Mouse (Mus musculus): ENCODE data around the gene Olfr193. TPM values are rescaled to one million over a fixed set of nuclear protein-coding genes. Genes with fewer than 3 reads are reported as not detected.
"Not testable (repeated sequence)": the region's sequence is repeated elsewhere in the genome, so short reads cannot be mapped to it uniquely, and the experiment has no call there.

The Olfr193 gene
- not detected for total RNA-seq (2018; cell fraction: chromatin; rRNA removed)
- not detected for total RNA-seq (2018; cell fraction: cytosol; rRNA removed)
- total RNA-seq (2018; cell fraction: nucleus; rRNA removed) = not detected
- polyA plus RNA-seq (2018) = not detected in 3 replicates

- Histone ChIP-seq H3K36me3 (ENCODE audit: inconsistent target) (no peaks in the 10 kb centered on the region), H3K79me2 (ENCODE audit: inconsistent target) (no peaks in the 10 kb centered on the region), H3K27ac (no peak within 1 kb of the TSS), H3K4me3 (ENCODE audit: inconsistent target) (no peak within 1 kb of the TSS)
- 100% methylated on average over 1 of the region's 1 CpGs for WGBS (ENCODE audit: missing documents)
Observed at GRCm38 (mm10) chr16:59111781-59112180, at the start of gene Olfr193. TSS of gene Olfr193 (minus strand) at chr16:59111881.

GRCm38 (mm10) chr16:59151996-59152395 lies 40.3 kb upstream of the Olfr193 start:
- Histone ChIP-seq H3K27ac (no peak overlapping the region), H3K4me3 (ENCODE audit: inconsistent target) (no peak overlapping the region), H3K79me2 (ENCODE audit: inconsistent target) (no peaks in the 10 kb centered on the region), H3K36me3 (ENCODE audit: inconsistent target) (no peaks in the 10 kb centered on the region)
- WGBS (ENCODE audit: missing documents) = 100% methylated on average over 2 of the region's 2 CpGs

GRCm38 (mm10) chr16:59146746-59147145 lies 35.1 kb upstream of the Olfr193 start, which contains the start of gene Olfr195:
TSS of gene Olfr195 (plus strand) at chr16:59147046.
- Histone ChIP-seq H3K79me2 (ENCODE audit: inconsistent target) (no peaks in the 10 kb centered on the region), H3K36me3 (ENCODE audit: inconsistent target) (no peaks in the 10 kb centered on the region), H3K27ac (no peak within 1 kb of the TSS), H3K4me3 (ENCODE audit: inconsistent target) (no peak within 1 kb of the TSS)
- WGBS (ENCODE audit: missing documents) = 90% methylated on average over 1 of the region's 1 CpGs

- Histone ChIP-seq H3K36me3 (ENCODE audit: inconsistent target) (no peaks in the 10 kb centered on the region), H3K79me2 (ENCODE audit: inconsistent target) (no peaks in the 10 kb centered on the region), H3K27ac (no peak overlapping the region), H3K4me3 (ENCODE audit: inconsistent target) (no peak overlapping the region)
Observed at GRCm38 (mm10) chr16:59141105-59141504, 29.4 kb upstream of the Olfr193 start.

DNA sequence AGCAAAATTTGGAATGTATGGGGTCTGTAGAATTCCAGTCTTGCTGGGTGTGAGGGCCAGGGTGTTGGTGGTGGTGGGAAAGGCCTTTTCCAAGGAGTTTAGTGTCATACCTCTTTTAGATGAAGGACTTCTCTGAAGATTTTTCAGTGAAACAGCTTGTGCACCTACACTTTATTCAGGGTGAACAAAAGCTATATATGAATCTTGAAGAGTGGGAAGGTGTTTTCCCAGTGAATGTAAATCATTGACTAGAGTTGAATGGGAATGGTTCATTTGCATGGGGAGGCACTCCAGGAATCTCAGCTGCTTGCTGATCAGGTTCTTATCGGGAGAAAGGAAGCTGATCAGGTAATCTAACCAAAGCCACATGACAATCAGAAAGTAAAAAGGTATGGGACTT lies 19.1 kb upstream of the Olfr193 start:
- no peak overlapping the region for H3K27ac ChIP-seq
- no peaks in the 10 kb centered on the region for H3K79me2 ChIP-seq (ENCODE audit: inconsistent target)
- no peaks in the 10 kb centered on the region for H3K36me3 ChIP-seq (ENCODE audit: inconsistent target)
- WGBS (ENCODE audit: missing documents) = 94% methylated on average over 1 of the region's 1 CpGs
- no peak overlapping the region for H3K4me3 ChIP-seq (ENCODE audit: inconsistent target)

- no peak within 1 kb of the TSS for H3K27ac ChIP-seq
- no peaks in the 10 kb centered on the region for H3K79me2 ChIP-seq (ENCODE audit: inconsistent target)
- H3K36me3 ChIP-seq (ENCODE audit: inconsistent target) = no peaks in the 10 kb centered on the region
- H3K4me3 ChIP-seq (ENCODE audit: inconsistent target) = no peak within 1 kb of the TSS
Observed at GRCm38 (mm10) chr16:59120969-59121368, 9.3 kb upstream of the Olfr193 start, which contains the start of gene Olfr194. TSS of gene Olfr194 (minus strand) at chr16:59121069.

- 69% methylated on average over 4 of the region's 5 CpGs for WGBS (ENCODE audit: missing documents)
- not testable (repeated sequence) for H3K79me2 ChIP-seq (ENCODE audit: inconsistent target); H3K36me3 ChIP-seq (ENCODE audit: inconsistent target); H3K27ac ChIP-seq; H3K4me3 ChIP-seq (ENCODE audit: inconsistent target)
Observed at GRCm38 (mm10) chr16:59108522-59108921, 3.2 kb downstream of the Olfr193 start.

- Histone ChIP-seq H3K36me3 (ENCODE audit: inconsistent target) (no peaks in the 10 kb centered on the region), H3K4me3 (ENCODE audit: inconsistent target) (no peak overlapping the region), H3K27ac (no peak overlapping the region), H3K79me2 (ENCODE audit: inconsistent target) (no peaks in the 10 kb centered on the region)
- 76% methylated on average over 2 of the region's 2 CpGs for WGBS (ENCODE audit: missing documents)
Observed at GRCm38 (mm10) chr16:59105312-59105711, 6.4 kb downstream of the Olfr193 start.

DNA sequence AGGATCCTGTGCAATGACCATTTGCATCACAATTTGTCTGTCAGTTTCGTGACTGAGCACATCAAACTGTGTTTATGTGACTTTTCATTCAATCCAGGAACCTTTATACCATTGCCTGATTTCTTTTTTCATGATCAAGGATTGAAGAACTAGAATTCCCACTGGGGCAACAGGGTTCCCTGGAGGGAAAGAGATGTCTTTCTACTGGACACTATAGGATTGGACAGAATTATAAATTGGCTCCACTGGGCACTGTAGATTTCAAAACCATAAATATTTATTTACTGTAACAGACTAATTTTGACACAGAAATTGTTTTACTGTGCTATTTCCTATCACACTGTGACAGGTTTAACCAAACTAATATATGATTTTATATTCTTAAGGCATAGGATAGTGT lies 22.0 kb downstream of the Olfr193 start, which contains the start of gene Olfr191:
Olfr191 (minus strand) TSS at position 101 of the 400 bp plus-strand sequence.
- 24% methylated on average over 1 of the region's 1 CpGs for WGBS (ENCODE audit: missing documents)
- H3K27ac ChIP-seq = not testable (repeated sequence)

DNA sequence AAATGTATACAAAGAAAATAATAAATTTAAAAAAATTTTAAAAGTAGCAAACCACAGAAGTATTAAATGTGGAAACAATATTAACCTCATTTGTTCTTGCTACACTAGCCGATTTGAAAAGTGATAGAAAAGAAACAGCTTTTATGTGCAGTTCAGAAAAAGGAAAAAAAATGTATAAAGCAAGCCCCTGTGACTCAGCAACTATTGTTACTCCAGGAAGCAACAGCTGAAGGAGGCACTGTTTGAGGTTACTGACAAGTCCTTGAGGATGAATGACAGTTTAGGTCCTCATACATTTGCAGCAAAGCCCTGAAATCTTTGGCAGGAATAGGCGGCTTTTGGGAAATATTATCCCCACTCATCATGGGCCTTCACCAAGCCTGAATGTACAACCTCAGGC lies 30.6 kb downstream of the Olfr193 start:
- not testable (repeated sequence) for H3K36me3 ChIP-seq (ENCODE audit: inconsistent target); H3K27ac ChIP-seq; H3K79me2 ChIP-seq (ENCODE audit: inconsistent target); H3K4me3 ChIP-seq (ENCODE audit: inconsistent target)
- whole genome bisulfite sequencing (ENCODE audit: missing documents) = 82% methylated on average over 2 of the region's 2 CpGs

More for the DNA sequence above, 22.0 kb downstream of the Olfr193 start, which contains the start of gene Olfr191:
- H3K79me2 ChIP-seq (ENCODE audit: inconsistent target); H3K36me3 ChIP-seq (ENCODE audit: inconsistent target); H3K4me3 ChIP-seq (ENCODE audit: inconsistent target): not testable (repeated sequence)

- Histone ChIP-seq H3K79me2 (ENCODE audit: inconsistent target) (no peaks in the 10 kb centered on the region), H3K36me3 (ENCODE audit: inconsistent target) (no peaks in the 10 kb centered on the region), H3K4me3 (ENCODE audit: inconsistent target) (no peak within 1 kb of the TSS), H3K27ac (no peak within 1 kb of the TSS)
- WGBS (ENCODE audit: missing documents) = 87% methylated on average over 5 of the region's 5 CpGs
Observed at GRCm38 (mm10) chr16:59077905-59078304, 33.8 kb downstream of the Olfr193 start, which contains the start of gene Olfr190. TSS of gene Olfr190 (minus strand) at chr16:59078005.

DNA sequence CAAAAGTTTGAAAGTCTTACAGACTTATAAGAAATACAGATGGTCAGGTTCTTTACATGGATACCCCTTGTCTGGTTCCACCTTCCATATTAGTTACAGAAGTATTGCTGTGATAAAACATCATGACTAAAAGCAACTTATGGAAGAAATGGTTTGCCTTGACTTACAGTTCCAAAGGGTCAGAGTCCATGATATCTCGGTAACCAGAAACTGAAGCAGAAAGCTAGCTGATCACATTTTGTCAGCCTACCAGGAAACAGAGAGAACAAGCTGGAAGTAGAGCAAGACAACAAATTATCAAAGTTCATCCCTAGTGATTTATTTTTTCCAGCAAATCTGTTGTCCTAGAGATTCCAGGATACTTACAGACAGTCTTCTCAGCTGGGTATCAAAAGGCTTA lies 38.2 kb downstream of the Olfr193 start:
- 81% methylated on average over 1 of the region's 1 CpGs for WGBS (ENCODE audit: missing documents)
- Histone ChIP-seq H3K79me2 (ENCODE audit: inconsistent target) (no peaks in the 10 kb centered on the region), H3K36me3 (ENCODE audit: inconsistent target) (no peaks in the 10 kb centered on the region), H3K27ac (no peak overlapping the region), H3K4me3 (ENCODE audit: inconsistent target) (no peak overlapping the region)

- Histone ChIP-seq H3K4me3 (ENCODE audit: inconsistent target) (no peak overlapping the region), H3K27ac (no peak overlapping the region), H3K36me3 (ENCODE audit: inconsistent target) (no peaks in the 10 kb centered on the region), H3K79me2 (ENCODE audit: inconsistent target) (no peaks in the 10 kb centered on the region)
Observed at GRCm38 (mm10) chr16:59071755-59072154, 39.9 kb downstream of the Olfr193 start.

DNA sequence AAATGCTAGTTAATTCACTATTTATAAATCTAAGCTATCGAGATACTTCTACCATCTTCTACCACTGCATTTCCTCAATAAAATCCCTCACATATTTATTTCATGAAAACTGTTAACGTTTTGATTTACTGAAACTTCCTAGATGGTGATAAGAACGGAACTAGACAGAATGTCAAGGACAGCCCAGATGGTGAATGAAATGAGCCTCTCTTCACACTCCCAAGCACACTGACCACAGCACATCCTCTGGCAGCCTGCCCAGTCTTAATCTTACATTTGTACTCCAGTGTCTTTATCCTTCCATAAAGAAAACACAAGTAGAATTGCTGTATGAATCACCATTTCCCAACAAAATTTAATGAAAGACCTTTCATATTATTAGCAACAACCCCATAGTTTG lies 49.3 kb downstream of the Olfr193 start:
- H3K4me3 ChIP-seq (ENCODE audit: inconsistent target); H3K36me3 ChIP-seq (ENCODE audit: inconsistent target); H3K79me2 ChIP-seq (ENCODE audit: inconsistent target); H3K27ac ChIP-seq: not testable (repeated sequence)
- WGBS (ENCODE audit: missing documents) = 93% methylated on average over 2 of the region's 3 CpGs

All from macrophage (primary cell).